Mouse (Mus musculus): Measurements from ENCODE around the gene Guca1b.

DNA sequence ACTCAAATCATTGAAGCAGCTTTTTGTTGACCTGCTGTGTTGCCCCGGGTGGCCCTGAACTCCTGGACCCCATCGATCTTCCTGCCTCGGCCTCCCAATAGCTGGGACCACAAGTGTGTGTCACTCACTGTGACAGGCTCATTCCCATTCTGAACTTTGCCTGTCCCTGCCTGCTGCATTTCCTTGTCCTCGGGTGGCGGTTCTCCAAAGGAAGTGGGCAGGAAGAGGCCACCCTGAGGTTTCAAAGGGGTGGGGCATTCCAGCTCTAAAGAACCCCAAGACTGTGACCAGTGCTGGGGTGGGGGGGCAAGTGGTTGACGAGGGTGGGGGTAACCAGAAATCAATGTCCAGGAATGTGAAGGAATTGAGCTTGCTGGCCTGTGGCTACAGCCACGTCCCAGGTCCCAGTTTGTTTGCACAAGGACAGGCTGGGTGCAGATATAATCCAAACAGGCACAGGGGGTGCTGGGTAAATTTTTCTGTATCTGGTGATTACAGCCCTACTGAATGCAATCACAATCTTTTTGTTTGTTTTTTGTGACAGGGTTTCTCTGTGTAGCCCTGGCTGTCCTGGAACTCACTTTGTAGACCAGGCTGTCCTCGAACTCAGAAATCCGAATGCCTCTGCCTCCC is 54.3 kb downstream of the Guca1b start:
- TF ChIP-seq POLR2A (IDR thresholded peaks at IDR 0.05; ENCODE audit: borderline replicate concordance, extremely low read depth, insufficient read depth, insufficient read length, poor library complexity, severe bottlenecking) (no peak), CTCF (IDR thresholded peaks at IDR 0.05; ENCODE audit: borderline replicate concordance, extremely low read depth, insufficient read depth, insufficient read length) (no peak)
